Mouse (Mus musculus): ENCODE measurements around the gene Lbx2. TPM values are rescaled to one million over a fixed set of nuclear protein-coding genes. Genes with fewer than 3 reads are reported as not detected.

Gene Lbx2
- polyA plus RNA-seq, 1 experiment: 1.4 TPM

DNA sequence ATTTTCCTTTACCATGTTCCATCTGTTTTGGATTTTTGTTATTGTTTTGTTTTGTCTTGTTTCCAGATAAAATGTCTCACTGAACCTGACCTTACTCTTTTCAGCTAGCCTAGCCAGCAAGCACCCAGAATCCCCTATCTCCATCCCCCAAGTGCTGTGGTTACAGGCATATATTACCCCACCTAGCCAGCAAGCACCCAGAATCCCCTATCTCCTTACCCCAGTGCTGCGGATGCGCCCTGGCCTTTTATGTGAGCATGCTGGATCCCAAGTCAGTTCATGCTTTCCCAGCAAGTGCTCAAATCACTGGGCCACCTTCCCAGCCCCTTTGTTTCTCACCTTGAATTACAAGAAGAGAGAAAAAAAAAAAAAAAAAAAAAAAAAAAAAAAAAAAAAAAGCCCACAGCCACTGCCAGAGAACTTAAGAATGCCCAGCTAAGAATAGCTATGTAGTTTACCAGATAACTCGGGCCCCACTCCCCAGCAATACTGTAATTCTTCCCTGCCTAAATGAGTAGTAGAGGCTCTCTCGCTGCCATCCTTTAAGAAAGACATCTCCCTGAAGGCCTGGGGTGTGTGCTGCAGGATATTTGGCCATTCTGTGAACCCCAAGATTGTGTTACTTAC, 25.5 kb downstream of the Lbx2 start:
- no peaks in the 10 kb centered on the region for H3K36me3 ChIP-seq (ENCODE audit: control insufficient read depth, insufficient read depth, low read length)
- TF ChIP-seq CTCF (conservative IDR thresholded peaks at IDR 0.05; ENCODE audit: insufficient read depth, insufficient read length, low read depth, low read length): no peak
- no peak for TF ChIP-seq POLR2A (IDR thresholded peaks at IDR 0.05; ENCODE audit: low read depth, low read length)
- no peak overlapping the region for H3K27ac ChIP-seq (ENCODE audit: insufficient read depth, low read depth, low read length)
- no peaks in the 10 kb centered on the region for H3K27me3 ChIP-seq (replicated peaks; ENCODE audit: control insufficient read depth, insufficient read depth, low read length)
- WGBS: 84% methylated on average over 4 of the region's 4 CpGs
- H3K4me3 ChIP-seq (ENCODE audit: insufficient read depth, low read depth, low read length): no peak overlapping the region
- H3K4me1 ChIP-seq (ENCODE audit: control insufficient read depth, insufficient read depth, low read length): peaks cover 15% of the 10 kb centered on the region; the same call in 1 of the 2 replicates
- DNase-seq: no peak

GRCm38 (mm10) chr6:83115011-83115671, 29.0 kb downstream of the Lbx2 start, which contains the start of gene Mogs:
Gene Mogs, plus strand, starts transcription at chr6:83115496.
- Histone ChIP-seq H3K27me3 (replicated peaks; ENCODE audit: control insufficient read depth, insufficient read depth, low read length) (no peaks in the 10 kb centered on the region), H3K36me3 (ENCODE audit: control insufficient read depth, insufficient read depth, low read length) (no peaks in the 10 kb centered on the region), H3K4me1 (ENCODE audit: control insufficient read depth, insufficient read depth, low read length) (peaks cover 13% of the 10 kb centered on the region; the same call in 1 of the 2 replicates), H3K4me3 (ENCODE audit: insufficient read depth, low read depth, low read length) (peak within 1 kb of the TSS; percentile 97), H3K27ac (ENCODE audit: insufficient read depth, low read depth, low read length) (peak within 1 kb of the TSS; percentile 93)
- peak; percentile 86 for TF ChIP-seq POLR2A (IDR thresholded peaks at IDR 0.05; ENCODE audit: low read depth, low read length)
- TF ChIP-seq CTCF (conservative IDR thresholded peaks at IDR 0.05; ENCODE audit: insufficient read depth, insufficient read length, low read depth, low read length): peak; percentile 47
- DNase-seq: peak; percentile 97
- 1% methylated on average over 58 of the region's 58 CpGs for WGBS

DNA sequence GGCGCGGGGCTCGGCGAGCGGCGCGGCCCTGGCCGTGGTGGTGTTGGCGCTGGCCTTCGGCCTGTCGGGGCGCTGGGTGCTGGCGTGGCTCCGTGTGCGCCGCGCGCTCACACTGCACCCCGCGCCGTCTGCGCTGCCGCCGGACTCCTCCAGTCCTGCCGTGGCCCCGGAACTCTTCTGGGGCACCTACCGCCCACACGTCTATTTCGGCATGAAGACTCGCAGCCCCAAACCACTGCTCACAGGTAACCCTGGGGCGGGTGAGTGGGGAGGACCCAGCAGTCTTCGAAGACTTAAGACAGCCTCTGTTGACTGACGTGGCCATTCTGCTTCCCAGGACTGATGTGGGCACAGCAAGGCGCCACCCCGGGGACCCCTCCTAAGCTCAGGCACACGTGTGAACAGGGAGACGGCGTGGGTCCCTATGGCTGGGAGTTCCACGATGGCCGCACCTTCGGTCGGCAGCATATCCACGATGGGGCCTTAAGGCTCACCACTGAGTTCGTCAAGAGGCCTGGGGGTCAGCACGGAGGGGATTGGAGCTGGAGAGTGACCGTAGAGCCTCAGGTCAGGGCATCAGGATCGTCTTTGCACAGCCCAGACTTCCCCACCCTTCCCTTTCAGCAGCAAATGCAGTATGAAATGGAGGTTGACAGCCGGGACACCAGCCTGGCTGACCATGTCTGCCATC, 29.7 kb downstream of the Lbx2 start:
- no peaks in the 10 kb centered on the region for H3K36me3 ChIP-seq (ENCODE audit: control insufficient read depth, insufficient read depth, low read length)
- TF ChIP-seq POLR2A (IDR thresholded peaks at IDR 0.05; ENCODE audit: low read depth, low read length) (no peak), CTCF (conservative IDR thresholded peaks at IDR 0.05; ENCODE audit: insufficient read depth, insufficient read length, low read depth, low read length) (no peak)
- H3K4me3 ChIP-seq (ENCODE audit: insufficient read depth, low read depth, low read length): peak overlapping the region; percentile 97
- DNase-seq: no peak
- H3K27me3 ChIP-seq (replicated peaks; ENCODE audit: control insufficient read depth, insufficient read depth, low read length): no peaks in the 10 kb centered on the region
- WGBS: 1% methylated on average over 48 of the region's 48 CpGs
- no peak overlapping the region for H3K27ac ChIP-seq (ENCODE audit: insufficient read depth, low read depth, low read length)
- peaks cover 13% of the 10 kb centered on the region; the same call in 1 of the 2 replicates for H3K4me1 ChIP-seq (ENCODE audit: control insufficient read depth, insufficient read depth, low read length)

- TF ChIP-seq CTCF (conservative IDR thresholded peaks at IDR 0.05; ENCODE audit: insufficient read depth, insufficient read length, low read depth, low read length) (no peak), POLR2A (IDR thresholded peaks at IDR 0.05; ENCODE audit: low read depth, low read length) (no peak)
These were observed 30.4 kb downstream of the Lbx2 start for GRCm38 (mm10) chr6:83116373-83117164.

DNA sequence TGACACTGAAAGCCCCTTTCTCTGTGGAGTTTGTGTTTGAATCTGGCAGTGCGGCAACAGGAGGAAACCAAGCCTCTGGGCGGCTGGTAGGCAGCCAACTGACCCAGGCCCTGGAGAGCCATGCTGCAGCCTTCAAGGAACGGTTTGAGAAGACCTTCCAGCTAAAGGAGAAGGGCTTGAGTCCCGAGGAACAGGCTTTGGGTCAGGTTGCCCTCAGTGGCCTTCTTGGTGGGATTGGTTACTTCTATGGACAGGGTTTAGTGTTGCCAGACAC, 30.9 kb downstream of the Lbx2 start:
- H3K36me3 ChIP-seq (ENCODE audit: control insufficient read depth, insufficient read depth, low read length): no peaks in the 10 kb centered on the region
- TF ChIP-seq POLR2A (IDR thresholded peaks at IDR 0.05; ENCODE audit: low read depth, low read length) (no peak), CTCF (conservative IDR thresholded peaks at IDR 0.05; ENCODE audit: insufficient read depth, insufficient read length, low read depth, low read length) (no peak)
- H3K4me1 ChIP-seq (ENCODE audit: control insufficient read depth, insufficient read depth, low read length): peaks cover 13% of the 10 kb centered on the region; the same call in 1 of the 2 replicates
- H3K4me3 ChIP-seq (ENCODE audit: insufficient read depth, low read depth, low read length): no peak overlapping the region
- DNase-seq: no peak
- no peak overlapping the region for H3K27ac ChIP-seq (ENCODE audit: insufficient read depth, low read depth, low read length)
- WGBS: 83% methylated on average over 4 of the region's 4 CpGs
- no peaks in the 10 kb centered on the region for H3K27me3 ChIP-seq (replicated peaks; ENCODE audit: control insufficient read depth, insufficient read depth, low read length)

More at GRCm38 (mm10) chr6:83116373-83117164, 30.4 kb downstream of the Lbx2 start:
- no peak overlapping the region for H3K27ac ChIP-seq (ENCODE audit: insufficient read depth, low read depth, low read length)
- no peak for DNase-seq
- peak overlapping the region; percentile 97; the same call in 1 of the 2 replicates for H3K4me3 ChIP-seq (ENCODE audit: insufficient read depth, low read depth, low read length)
- 72% methylated on average over 11 of the region's 11 CpGs for WGBS
- H3K36me3 ChIP-seq (ENCODE audit: control insufficient read depth, insufficient read depth, low read length): no peaks in the 10 kb centered on the region
- no peaks in the 10 kb centered on the region for H3K27me3 ChIP-seq (replicated peaks; ENCODE audit: control insufficient read depth, insufficient read depth, low read length)
- peaks cover 13% of the 10 kb centered on the region; the same call in 1 of the 2 replicates for H3K4me1 ChIP-seq (ENCODE audit: control insufficient read depth, insufficient read depth, low read length)

DNA sequence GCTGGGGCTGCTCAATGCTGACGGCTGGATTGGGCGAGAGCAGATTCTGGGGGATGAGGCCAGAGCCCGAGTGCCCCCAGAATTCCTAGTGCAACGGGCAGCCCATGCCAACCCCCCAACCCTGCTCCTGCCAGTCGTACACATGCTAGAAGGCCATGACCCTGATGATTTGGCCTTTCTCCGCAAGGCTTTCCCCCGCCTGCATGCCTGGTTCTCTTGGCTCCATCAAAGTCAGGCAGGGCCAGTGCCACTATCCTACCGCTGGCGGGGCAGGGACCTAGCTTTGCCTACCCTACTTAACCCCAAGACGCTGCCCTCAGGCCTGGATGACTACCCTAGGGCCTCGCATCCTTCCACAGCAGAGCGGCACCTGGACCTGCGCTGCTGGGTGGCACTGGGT, 31.4 kb downstream of the Lbx2 start:
- 90% methylated on average over 13 of the region's 13 CpGs for WGBS
- Histone ChIP-seq H3K4me1 (ENCODE audit: control insufficient read depth, insufficient read depth, low read length) (peaks cover 13% of the 10 kb centered on the region; the same call in 1 of the 2 replicates), H3K4me3 (ENCODE audit: insufficient read depth, low read depth, low read length) (no peak overlapping the region), H3K27ac (ENCODE audit: insufficient read depth, low read depth, low read length) (no peak overlapping the region), H3K27me3 (replicated peaks; ENCODE audit: control insufficient read depth, insufficient read depth, low read length) (no peaks in the 10 kb centered on the region), H3K36me3 (ENCODE audit: control insufficient read depth, insufficient read depth, low read length) (no peaks in the 10 kb centered on the region)
- no peak for TF ChIP-seq POLR2A (IDR thresholded peaks at IDR 0.05; ENCODE audit: low read depth, low read length)
- TF ChIP-seq CTCF (conservative IDR thresholded peaks at IDR 0.05; ENCODE audit: insufficient read depth, insufficient read length, low read depth, low read length): no peak
- no peak for DNase-seq
